In genomic region chr5:112841850-112842249, GRCm38 (mm10) we compare ENCODE assay signal across 27 mouse cellular contexts. TPM values are rescaled to one million over a fixed set of nuclear protein-coding genes. Genes with fewer than 3 reads are reported as not detected.
DNase-seq lines count a peak whose midpoint lies in the region; ATAC-seq lines count a peak whose summit lies in the region.
"Had no signal": no experiment of that assay in that cellular context is flagged by ENCODE, and none has a peak within 500 bp of the region (broad histone marks: within the 10 kb centered on the region; RNA-seq: fewer than 3 reads in every experiment).

No protein-coding gene starts in this region.

- peak overlapping the region; percentile 44; the same call in 1 of the 2 replicates for H3K27ac ChIP-seq in hindbrain, embryonic 13.5 days
- H3K27ac ChIP-seq in hindbrain, embryonic 14.5 days: no peak overlapping the region
- H3K27ac ChIP-seq in midbrain, embryonic 10.5 days (replicated peaks): peak overlapping the region; percentile 74
- H3K27ac ChIP-seq in midbrain, embryonic 11.5 days (ENCODE audit: low read depth, low read length): no peak overlapping the region
- H3K27ac ChIP-seq in midbrain, embryonic 13.5 days: peak overlapping the region; percentile 49
- H3K27ac ChIP-seq in midbrain, embryonic 16.5 days (ENCODE audit: low read length): peak overlapping the region; percentile 15; the same call in 1 of the 2 replicates
- H3K27ac ChIP-seq: forebrain, embryonic 12.5 days; forebrain, embryonic 15.5 days; intestine, embryonic 15.5 days had no signal

- H3K9ac ChIP-seq in hindbrain, embryonic 13.5 days: no peak overlapping the region; the same call in 1 of the 2 replicates
- no peak overlapping the region for H3K9ac ChIP-seq in hindbrain, embryonic 14.5 days
- H3K9ac ChIP-seq in midbrain, embryonic 11.5 days (ENCODE audit: low read length): no peak overlapping the region
- H3K9ac ChIP-seq in midbrain, embryonic 13.5 days (replicated peaks): no peak overlapping the region
- no peak overlapping the region for H3K9ac ChIP-seq in midbrain, embryonic 16.5 days (ENCODE audit: low read depth, low read length)
- H3K9ac ChIP-seq: forebrain, embryonic 12.5 days; forebrain, embryonic 15.5 days; intestine, embryonic 15.5 days had no signal

- 41% methylated on average over 6 of the region's 6 CpGs for WGBS in hindbrain, embryonic 13.5 days
- 39% methylated on average over 6 of the region's 6 CpGs for WGBS in hindbrain, embryonic 14.5 days
- 44% methylated on average over 6 of the region's 6 CpGs for WGBS in midbrain, embryonic 10.5 days
- 34% methylated on average over 6 of the region's 6 CpGs for WGBS in midbrain, embryonic 11.5 days
- WGBS in midbrain, embryonic 13.5 days: 29% methylated on average over 6 of the region's 6 CpGs
- WGBS in midbrain, embryonic 16.5 days: 22% methylated on average over 6 of the region's 6 CpGs

- no peak for DNase-seq in hindbrain, embryonic 14.5 days (ENCODE audit: low spot score)
- no peak for DNase-seq in midbrain, embryonic 10.5 days (ENCODE audit: low spot score)
- DNase-seq in midbrain, embryonic 11.5 days (ENCODE audit: low spot score, missing footprints): no peak
- no peak for DNase-seq in embryo, embryonic 10 days (ENCODE audit: low spot score)
- DNase-seq: adrenal gland, adult 2 months; adrenal gland, postnatal 14 days; B cell, adult 2 months; cerebellum, adult 11-12 months; cerebellum, adult 8-10 months; cerebellum, postnatal 10 days; cerebellum, postnatal 36 days; gastrocnemius, postnatal 10 days; gastrocnemius, postnatal 36 days; heart, adult 11 months had no signal

- ATAC-seq in hindbrain, embryonic 13.5 days (ENCODE audit: low FRiP score): no peak
- no peak for ATAC-seq in hindbrain, embryonic 14.5 days (ENCODE audit: low FRiP score)
- ATAC-seq in midbrain, embryonic 11.5 days (ENCODE audit: low FRiP score): no peak
- no peak for ATAC-seq in midbrain, embryonic 13.5 days
- ATAC-seq in midbrain, embryonic 16.5 days: no peak
- no peak for ATAC-seq in erythroblast, adult 5-6 weeks (replicated peaks; ENCODE audit: low FRiP score, poor library complexity, severe bottlenecking)
- ATAC-seq: hindbrain, embryonic 16.5 days; intestine, embryonic 15.5 days; Patski had no signal

- H3K4me3 ChIP-seq in hindbrain, embryonic 13.5 days: no peak overlapping the region
- no peak overlapping the region for H3K4me3 ChIP-seq in hindbrain, embryonic 14.5 days (replicated peaks; ENCODE audit: low read length)
- no peak overlapping the region for H3K4me3 ChIP-seq in midbrain, embryonic 10.5 days
- no peak overlapping the region for H3K4me3 ChIP-seq in midbrain, embryonic 11.5 days (ENCODE audit: low read depth, low read length)
- no peak overlapping the region for H3K4me3 ChIP-seq in midbrain, embryonic 13.5 days (replicated peaks)
- H3K4me3 ChIP-seq in midbrain, embryonic 16.5 days (ENCODE audit: low read depth, low read length): no peak overlapping the region
- H3K4me3 ChIP-seq: forebrain, embryonic 12.5 days; forebrain, embryonic 15.5 days; intestine, embryonic 15.5 days had no signal

- no peak overlapping the region for H3K4me2 ChIP-seq in hindbrain, embryonic 13.5 days
- H3K4me2 ChIP-seq in hindbrain, embryonic 14.5 days (replicated peaks): no peak overlapping the region
- H3K4me2 ChIP-seq in midbrain, embryonic 11.5 days: no peak overlapping the region
- no peak overlapping the region for H3K4me2 ChIP-seq in midbrain, embryonic 13.5 days (replicated peaks)
- no peak overlapping the region for H3K4me2 ChIP-seq in midbrain, embryonic 16.5 days (ENCODE audit: low read length)
- H3K4me2 ChIP-seq: forebrain, embryonic 12.5 days; forebrain, embryonic 15.5 days; heart, embryonic 11.5 days; intestine, embryonic 15.5 days had no signal

- no peaks in the 10 kb centered on the region for H3K9me3 ChIP-seq in hindbrain, embryonic 13.5 days
- H3K9me3 ChIP-seq in hindbrain, embryonic 14.5 days (ENCODE audit: control insufficient read depth, low read length): no peaks in the 10 kb centered on the region
- H3K9me3 ChIP-seq in midbrain, embryonic 10.5 days (replicated peaks): no peaks in the 10 kb centered on the region
- no peaks in the 10 kb centered on the region for H3K9me3 ChIP-seq in midbrain, embryonic 11.5 days (ENCODE audit: control insufficient read depth, low read length)
- H3K9me3 ChIP-seq in midbrain, embryonic 13.5 days: no peaks in the 10 kb centered on the region
- no peaks in the 10 kb centered on the region for H3K9me3 ChIP-seq in midbrain, embryonic 16.5 days (replicated peaks; ENCODE audit: control insufficient read depth, low read length, poor library complexity, severe bottlenecking)
- H3K9me3 ChIP-seq: forebrain, embryonic 12.5 days; forebrain, embryonic 15.5 days; intestine, embryonic 15.5 days had no signal

- no peaks in the 10 kb centered on the region for H3K36me3 ChIP-seq in hindbrain, embryonic 13.5 days
- no peaks in the 10 kb centered on the region for H3K36me3 ChIP-seq in hindbrain, embryonic 14.5 days (replicated peaks; ENCODE audit: control insufficient read depth, insufficient read depth)
- no peaks in the 10 kb centered on the region for H3K36me3 ChIP-seq in midbrain, embryonic 10.5 days
- no peaks in the 10 kb centered on the region for H3K36me3 ChIP-seq in midbrain, embryonic 11.5 days (ENCODE audit: control insufficient read depth, insufficient read depth, low read length)
- no peaks in the 10 kb centered on the region for H3K36me3 ChIP-seq in midbrain, embryonic 13.5 days
- no peaks in the 10 kb centered on the region for H3K36me3 ChIP-seq in midbrain, embryonic 16.5 days (ENCODE audit: control insufficient read depth, insufficient read depth, low read length)
- H3K36me3 ChIP-seq: forebrain, embryonic 12.5 days; forebrain, embryonic 15.5 days; G1E; intestine, embryonic 15.5 days had no signal

- peaks cover under 1% of the 10 kb centered on the region; the same call in 1 of the 2 replicates for H3K27me3 ChIP-seq in hindbrain, embryonic 13.5 days
- H3K27me3 ChIP-seq in hindbrain, embryonic 14.5 days (ENCODE audit: control insufficient read depth, insufficient read depth, low read length): no peaks in the 10 kb centered on the region
- H3K27me3 ChIP-seq in midbrain, embryonic 10.5 days (ENCODE audit: low read depth, poor library complexity, severe bottlenecking): peaks cover 29% of the 10 kb centered on the region
- H3K27me3 ChIP-seq in midbrain, embryonic 11.5 days (ENCODE audit: control insufficient read depth, insufficient read depth, low read length): no peaks in the 10 kb centered on the region
- 0 out of 2 replicates have a peak, but pooled peaks cover 1% of the 10 kb centered on the region for H3K27me3 ChIP-seq in midbrain, embryonic 13.5 days
- no peaks in the 10 kb centered on the region for H3K27me3 ChIP-seq in midbrain, embryonic 16.5 days (ENCODE audit: control insufficient read depth, insufficient read depth, low read depth, low read length)
- H3K27me3 ChIP-seq: CH12.LX; forebrain, embryonic 15.5 days; intestine, embryonic 15.5 days; Patski had no signal

- H3K4me1 ChIP-seq in hindbrain, embryonic 13.5 days (replicated peaks): peaks cover 31% of the 10 kb centered on the region
- peaks cover 27% of the 10 kb centered on the region for H3K4me1 ChIP-seq in hindbrain, embryonic 14.5 days (replicated peaks; ENCODE audit: control insufficient read depth, insufficient read depth, low read length)
- peaks cover 53% of the 10 kb centered on the region for H3K4me1 ChIP-seq in midbrain, embryonic 10.5 days
- peaks cover 28% of the 10 kb centered on the region for H3K4me1 ChIP-seq in midbrain, embryonic 11.5 days (ENCODE audit: control insufficient read depth, insufficient read depth, low read length)
- peaks cover 46% of the 10 kb centered on the region for H3K4me1 ChIP-seq in midbrain, embryonic 13.5 days (replicated peaks)
- peaks cover 30% of the 10 kb centered on the region for H3K4me1 ChIP-seq in midbrain, embryonic 16.5 days (ENCODE audit: control insufficient read depth, insufficient read depth, low read length)
- H3K4me1 ChIP-seq: intestine, embryonic 15.5 days had no signal

RNA-seq across cellular contexts. Expression of gene Myo18b, which starts 54.3 kb away (rescaled TPM):
- polyA plus RNA-seq in hindbrain, embryonic 13.5 days (2015; fragmentation: Nextera tagmentation; extraction: Ambion mirVana): 1.1 and 1.6 TPM in 2 replicates
- 1.1 and 1.4 TPM in 2 replicates for polyA plus RNA-seq in hindbrain, embryonic 14.5 days (2014; fragmentation: Nextera tagmentation; extraction: Ambion mirVana)
- polyA plus RNA-seq in midbrain, embryonic 10.5 days (2016; fragmentation: Nextera tagmentation; extraction: Ambion mirVana): 0.63 and 1.2 TPM in 2 replicates
- polyA plus RNA-seq in midbrain, embryonic 11.5 days (2014; fragmentation: Nextera tagmentation; extraction: Ambion mirVana): 0.41 and 0.48 TPM in 2 replicates
- polyA plus RNA-seq in midbrain, embryonic 13.5 days (2015; fragmentation: Nextera tagmentation; extraction: Ambion mirVana): 2.1 and 2.3 TPM in 2 replicates
- 2.0 TPM in 2 replicates for polyA plus RNA-seq in midbrain, embryonic 16.5 days (2015; fragmentation: Nextera tagmentation; extraction: Ambion mirVana)
- total RNA-seq in erythroblast, adult 5-6 weeks (2015; ENCODE audit: low replicate concordance): 0.38 and 0.63 TPM in 2 replicates
- 0.34 and 0.42 TPM in 2 replicates for total RNA-seq in erythroblast, adult 5-6 weeks (2017; ENCODE audit: low replicate concordance)
- total RNA-seq: CH12.LX; hematopoietic stem cell, adult 5-6 weeks had no signal
- polyA plus RNA-seq: G1E, Patski had no signal

Comparison
In these comparisons a context has a peak if more than half of its experiments do, and no peak if none do; other contexts are left out.
1. H3K27ac ChIP-seq: peak in hindbrain, embryonic 13.5 days (single experiment), midbrain, embryonic 10.5 days (single experiment), midbrain, embryonic 13.5 days (single experiment) and midbrain, embryonic 16.5 days (single experiment); none in hindbrain, embryonic 14.5 days (single experiment) and midbrain, embryonic 11.5 days (single experiment).